Mouse (Mus musculus) kidney, adult 2 months (tissue): Measurements from ENCODE around the gene Msln. TPM values are rescaled to one million over a fixed set of nuclear protein-coding genes. Genes with fewer than 3 reads are reported as not detected.

Experiments used
- DNase-seq: peaks from one replicate; pipeline ENCODE4 v3.0.0; 2021
- H3K27ac ChIP-seq: fragments of 200-500 bp; 2 replicates; pipeline ENCODE4 v1.5.1; 2012; ENCODE audit warnings: low read depth, low read length, control low read depth, inconsistent platforms; ENCODE audit not compliant: insufficient read depth
- H3K27me3 ChIP-seq: fragments of 200-500 bp; replicated peaks from 2 replicates; pipeline ENCODE4 v1.6.1; 2012; ENCODE audit warnings: mild to moderate bottlenecking, moderate library complexity, low read length, inconsistent platforms; ENCODE audit not compliant: control insufficient read depth, insufficient read depth
- H3K36me3 ChIP-seq: fragments of 200-500 bp; 2 replicates; pipeline ENCODE4 v1.6.1; 2012; ENCODE audit warnings: mild to moderate bottlenecking, moderate library complexity, low read length, inconsistent platforms; ENCODE audit not compliant: control insufficient read depth, insufficient read depth
- H3K4me1 ChIP-seq: fragments of 200-500 bp; 2 replicates; pipeline ENCODE4 v1.6.1; 2011; ENCODE audit warnings: low read length; ENCODE audit not compliant: control insufficient read depth, insufficient read depth
- H3K4me3 ChIP-seq: fragments of 200-500 bp; 2 replicates; pipeline ENCODE4 v1.5.1; 2011; ENCODE audit warnings: mild to moderate bottlenecking, low read depth, low read length, control low read depth; ENCODE audit not compliant: insufficient read depth
- CTCF ChIP-seq: fragments of 200-500 bp; conservative IDR thresholded peaks from 2 replicates; pipeline ENCODE4 v1.5.1; 2011; ENCODE audit warnings: low read depth, mild to moderate bottlenecking, control low read depth, low read length, moderate library complexity, mixed read lengths; ENCODE audit not compliant: insufficient read depth, insufficient read length
- POLR2A ChIP-seq: fragments of 200-500 bp; IDR thresholded peaks from one replicate; pipeline ENCODE4 v1.6.1; 2011; ENCODE audit warnings: low read depth, low read length, control low read depth
- WGBS: fragments of 180-500 bp; shearing (Covaris S2); methylation state at CpG from one replicate; pipeline ENCODE4 v1.1.7; 2018; 5-methylcytosine and 5-hydroxymethylcytosine counted together
- polyA plus RNA-seq: library from polyadenylated mRNA; depleted of rRNA; stranded (reverse); fragments of >200 nt; gene quantifications from 2 replicates; pipeline ENCODE4 v1.2.3, GENCODE M21; 2012

Msln gene
- polyA plus RNA-seq, 1 experiment: 3.3 TPM

- Histone ChIP-seq H3K4me3 (no peak overlapping the region), H3K4me1 (peaks cover 9% of the 10 kb centered on the region; the same call in 1 of the 2 replicates), H3K27ac (no peak overlapping the region), H3K36me3 (no peaks in the 10 kb centered on the region), H3K27me3 (no peaks in the 10 kb centered on the region)
- DNase-seq: no peak
- TF ChIP-seq CTCF (no peak), POLR2A (no peak)
- WGBS: 88% methylated on average over 13 of the region's 13 CpGs
Observed at GRCm38 (mm10) chr17:25794197-25794596, 40.0 kb upstream of the Msln start.

- H3K27me3 ChIP-seq: no peaks in the 10 kb centered on the region
- no peak for TF ChIP-seq POLR2A
- peaks cover 9% of the 10 kb centered on the region; the same call in 1 of the 2 replicates for H3K4me1 ChIP-seq
- H3K4me3 ChIP-seq: peak within 1 kb of the TSS; percentile 94
- peak within 1 kb of the TSS; percentile 83 for H3K27ac ChIP-seq
- no peaks in the 10 kb centered on the region for H3K36me3 ChIP-seq
- WGBS: under 1% methylated on average over 14 of the region's 14 CpGs
- DNase-seq: peak; percentile 91
Observed at GRCm38 (mm10) chr17:25792615-25793014, 38.4 kb upstream of the Msln start, which contains the start of gene Fam173a. Gene Fam173a, minus strand, starts transcription at chr17:25792901.

GRCm38 (mm10) chr17:25791843-25792527 is 37.8 kb upstream of the Msln start:
- WGBS: under 1% methylated on average over 45 of the region's 45 CpGs
- DNase-seq: peak; percentile 88

GRCm38 (mm10) chr17:25791320-25791842 is 37.2 kb upstream of the Msln start:
- Histone ChIP-seq H3K27me3 (no peaks in the 10 kb centered on the region), H3K36me3 (no peaks in the 10 kb centered on the region), H3K4me3 (peak overlapping the region; percentile 94), H3K27ac (no peak overlapping the region), H3K4me1 (peaks cover 6% of the 10 kb centered on the region; the same call in 1 of the 2 replicates)
- DNase-seq: no peak
- 23% methylated on average over 19 of the region's 19 CpGs for WGBS
- no peak for TF ChIP-seq CTCF
- TF ChIP-seq POLR2A: no peak

More at GRCm38 (mm10) chr17:25791843-25792527, 37.8 kb upstream of the Msln start:
- Histone ChIP-seq H3K36me3 (no peaks in the 10 kb centered on the region), H3K4me1 (peaks cover 6% of the 10 kb centered on the region; the same call in 1 of the 2 replicates), H3K27ac (peak overlapping the region; percentile 83), H3K27me3 (no peaks in the 10 kb centered on the region), H3K4me3 (peak overlapping the region; percentile 94)
- TF ChIP-seq POLR2A (no peak), CTCF (no peak)

- no peaks in the 10 kb centered on the region for H3K36me3 ChIP-seq
Observed at GRCm38 (mm10) chr17:25786781-25787504, 32.8 kb upstream of the Msln start.

GRCm38 (mm10) chr17:25786280-25786679 is 32.1 kb upstream of the Msln start, which contains the start of gene Ccdc78:
Gene Ccdc78, plus strand, starts transcription at chr17:25786580.
- H3K4me1 ChIP-seq: no peaks in the 10 kb centered on the region
- H3K27me3 ChIP-seq: no peaks in the 10 kb centered on the region
- TF ChIP-seq CTCF: no peak
- no peak for TF ChIP-seq POLR2A
- WGBS: 73% methylated on average over 3 of the region's 3 CpGs
- H3K27ac ChIP-seq: no peak within 1 kb of the TSS
- H3K36me3 ChIP-seq: no peaks in the 10 kb centered on the region
- DNase-seq: no peak
- peak within 1 kb of the TSS; percentile 67 for H3K4me3 ChIP-seq

More at GRCm38 (mm10) chr17:25786781-25787504, 32.8 kb upstream of the Msln start:
- TF ChIP-seq CTCF (no peak), POLR2A (no peak)
- H3K27ac ChIP-seq: no peak overlapping the region
- no peak overlapping the region for H3K4me3 ChIP-seq
- no peaks in the 10 kb centered on the region for H3K4me1 ChIP-seq
- 93% methylated on average over 9 of the region's 9 CpGs for WGBS
- DNase-seq: no peak
- no peaks in the 10 kb centered on the region for H3K27me3 ChIP-seq

DNA sequence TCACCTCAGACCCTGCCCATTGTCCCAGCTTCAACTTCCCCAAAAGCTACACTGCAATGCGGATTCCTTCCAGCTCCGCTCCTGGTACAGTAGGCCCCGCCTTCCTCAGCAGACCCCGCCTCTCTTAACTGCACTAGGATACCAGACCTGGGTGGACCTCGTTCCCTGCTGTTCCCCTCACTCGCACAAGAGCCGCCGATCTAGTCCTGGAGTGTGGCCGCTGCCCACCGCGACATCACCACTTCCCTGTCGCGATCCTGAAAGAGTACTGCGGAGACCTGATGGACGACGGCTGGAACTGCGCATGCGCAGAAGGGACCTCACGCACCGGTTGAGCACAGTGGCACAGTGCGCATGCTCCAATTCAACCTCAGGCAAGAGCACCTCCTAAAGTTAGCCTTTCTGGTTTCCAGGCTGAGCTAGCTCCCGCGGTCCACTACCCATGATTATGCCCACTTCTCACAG is 31.1 kb upstream of the Msln start, which contains the start of gene Haghl:
Gene Haghl (minus strand): TSS at position 393 of the 465 bp plus-strand sequence.
- H3K4me3 ChIP-seq: peak within 1 kb of the TSS; percentile 67
- no peaks in the 10 kb centered on the region for H3K27me3 ChIP-seq
- peak within 1 kb of the TSS; percentile 46 for H3K27ac ChIP-seq
- no peaks in the 10 kb centered on the region for H3K4me1 ChIP-seq
- no peaks in the 10 kb centered on the region for H3K36me3 ChIP-seq
- TF ChIP-seq POLR2A: peak; percentile 41
- 0 out of 2 replicates have a peak, but pooled peaks have one; percentile 11 for TF ChIP-seq CTCF
- under 1% methylated on average over 23 of the region's 23 CpGs for WGBS
- DNase-seq: peak; percentile 97
